Mouse (Mus musculus): ENCODE data around the gene Il3ra. TPM values are rescaled to one million over a fixed set of nuclear protein-coding genes. Genes with fewer than 3 reads are reported as not detected.

Il3ra gene
- total and polyA plus RNA-seq, 3 experiments = 2.7 to 105 (median 10.4) TPM

- peaks cover 40% of the 10 kb centered on the region for H3K36me3 ChIP-seq (replicated peaks)
- H3K9me3 ChIP-seq (replicated peaks) = peaks cover 47% of the 10 kb centered on the region
- TF ChIP-seq POLR2AphosphoS5 (IDR thresholded peaks at IDR 0.05; ENCODE audit: insufficient replicate concordance, low read depth, low read length) = no peak
- no peak for TF ChIP-seq GATA1 (IDR thresholded peaks at IDR 0.05; ENCODE audit: borderline replicate concordance, low read length)
- TF ChIP-seq CTCF (IDR thresholded peaks at IDR 0.05; ENCODE audit: low read depth, low read length) = no peak
- ATAC-seq (ENCODE audit: extremely low read depth, insufficient number of reproducible peaks, low FRiP score, poor library complexity, severe bottlenecking) (no peak), DNase-seq (ENCODE audit: low spot score) (no peak)
- no peaks in the 10 kb centered on the region for H3K4me1 ChIP-seq (ENCODE audit: insufficient read depth, low read depth, low read length)
- H3K27me3 ChIP-seq (ENCODE audit: insufficient read depth, low read length) = no peaks in the 10 kb centered on the region
- H3K4me3 ChIP-seq (ENCODE audit: low read depth, low read length) = no peak overlapping the region
Observed at GRCm38 (mm10) chr14:14354511-14355359, 8.7 kb downstream of the Il3ra start.

GRCm38 (mm10) chr14:14355360-14355646 lies 9.2 kb downstream of the Il3ra start:
- DNase-seq (ENCODE audit: low spot score) (no peak), ATAC-seq (ENCODE audit: extremely low read depth, insufficient number of reproducible peaks, low FRiP score, poor library complexity, severe bottlenecking) (no peak)
- no peak for TF ChIP-seq TAL1 (conservative IDR thresholded peaks at IDR 0.05; ENCODE audit: low read depth, low read length)
- no peak for TF ChIP-seq POLR2AphosphoS5 (IDR thresholded peaks at IDR 0.05; ENCODE audit: insufficient replicate concordance, low read depth, low read length)
- TF ChIP-seq GATA1 (IDR thresholded peaks at IDR 0.05; ENCODE audit: borderline replicate concordance, low read length) = no peak
- TF ChIP-seq CTCF (IDR thresholded peaks at IDR 0.05; ENCODE audit: low read depth, low read length) = no peak
- TF ChIP-seq GATA2 (IDR thresholded peaks at IDR 0.05; ENCODE audit: borderline replicate concordance, low read depth, low read length) = no peak
- Histone ChIP-seq H3K4me1 (ENCODE audit: insufficient read depth, low read depth, low read length) (no peaks in the 10 kb centered on the region), H3K9me3 (replicated peaks) (peaks cover 41% of the 10 kb centered on the region), H3K36me3 (replicated peaks) (peaks cover 34% of the 10 kb centered on the region), H3K27me3 (ENCODE audit: insufficient read depth, low read length) (no peaks in the 10 kb centered on the region), H3K4me3 (ENCODE audit: low read depth, low read length) (no peak overlapping the region)

GRCm38 (mm10) chr14:14395535-14395934 lies 49.5 kb downstream of the Il3ra start:
- Histone ChIP-seq H3K36me3 (replicated peaks) (no peaks in the 10 kb centered on the region), H3K9me3 (replicated peaks) (no peaks in the 10 kb centered on the region), H3K4me1 (ENCODE audit: insufficient read depth, low read depth, low read length) (no peaks in the 10 kb centered on the region), H3K4me3 (ENCODE audit: low read depth, low read length) (no peak overlapping the region), H3K27me3 (ENCODE audit: insufficient read depth, low read length) (no peaks in the 10 kb centered on the region)
- DNase-seq (ENCODE audit: low spot score) (no peak), ATAC-seq (ENCODE audit: extremely low read depth, insufficient number of reproducible peaks, low FRiP score, poor library complexity, severe bottlenecking) (no peak)
- no peak for TF ChIP-seq POLR2AphosphoS5 (IDR thresholded peaks at IDR 0.05; ENCODE audit: insufficient replicate concordance, low read depth, low read length)
- TF ChIP-seq TAL1 (conservative IDR thresholded peaks at IDR 0.05; ENCODE audit: low read depth, low read length) = no peak
- TF ChIP-seq GATA1 (IDR thresholded peaks at IDR 0.05; ENCODE audit: borderline replicate concordance, low read length) = no peak
- no peak for TF ChIP-seq GATA2 (IDR thresholded peaks at IDR 0.05; ENCODE audit: borderline replicate concordance, low read depth, low read length)
- no peak for TF ChIP-seq CTCF (IDR thresholded peaks at IDR 0.05; ENCODE audit: low read depth, low read length)

- TF ChIP-seq GATA1 (IDR thresholded peaks at IDR 0.05; ENCODE audit: borderline replicate concordance, low read length) = no peak
- no peak for TF ChIP-seq TAL1 (conservative IDR thresholded peaks at IDR 0.05; ENCODE audit: low read depth, low read length)
- no peak for TF ChIP-seq CTCF (IDR thresholded peaks at IDR 0.05; ENCODE audit: low read depth, low read length)
- no peak for TF ChIP-seq POLR2AphosphoS5 (IDR thresholded peaks at IDR 0.05; ENCODE audit: insufficient replicate concordance, low read depth, low read length)
- no peak for TF ChIP-seq GATA2 (IDR thresholded peaks at IDR 0.05; ENCODE audit: borderline replicate concordance, low read depth, low read length)
- H3K36me3 ChIP-seq (replicated peaks) = no peaks in the 10 kb centered on the region
- no peaks in the 10 kb centered on the region for H3K27me3 ChIP-seq (ENCODE audit: insufficient read depth, low read length)
- H3K9me3 ChIP-seq (replicated peaks) = no peaks in the 10 kb centered on the region
- ATAC-seq (ENCODE audit: extremely low read depth, insufficient number of reproducible peaks, low FRiP score, poor library complexity, severe bottlenecking) (no peak), DNase-seq (ENCODE audit: low spot score) (no peak)
- no peaks in the 10 kb centered on the region for H3K4me1 ChIP-seq (ENCODE audit: insufficient read depth, low read depth, low read length)
- no peak within 1 kb of the TSS for H3K4me3 ChIP-seq (ENCODE audit: low read depth, low read length)
Observed at GRCm38 (mm10) chr14:14400998-14401397, 54.9 kb downstream of the Il3ra start, which contains the start of gene Olfr721-ps1. Gene Olfr721-ps1, plus strand, starts transcription at chr14:14401298.

Other genes starting within 250 kb of the Il3ra start
- gene Psmd6, start 225.3 kb upstream of the Il3ra start, total RNA-seq (2014; fragmentation: Nextera tagmentation) = 81.6 and 111 TPM in 2 replicates
- gene Psmd6, start 225.3 kb upstream of the Il3ra start, total RNA-seq (2017) = 264 and 265 TPM in 2 replicates
- 77.1 and 83.0 TPM in 2 replicates for gene Psmd6, start 225.3 kb upstream of the Il3ra start, polyA plus RNA-seq (2012)
- not detected in 2 replicates for gene Olfr720, start 159.4 kb upstream of the Il3ra start, total RNA-seq (2014; fragmentation: Nextera tagmentation)
- 0.06 and 0.11 TPM in 2 replicates for gene Olfr720, start 159.4 kb upstream of the Il3ra start, total RNA-seq (2017)
- not detected in 2 replicates for gene Olfr720, start 159.4 kb upstream of the Il3ra start, polyA plus RNA-seq (2012)
- gene Olfr31, start 23.4 kb upstream of the Il3ra start, total RNA-seq (2014; fragmentation: Nextera tagmentation) = not detected in 2 replicates
- gene Olfr31, start 23.4 kb upstream of the Il3ra start, total RNA-seq (2017) = 0.06 and 0.16 TPM in 2 replicates
- not detected in 2 replicates for gene Olfr31, start 23.4 kb upstream of the Il3ra start, polyA plus RNA-seq (2012)
- not detected in 2 replicates for gene Olfr721-ps1, start 55.0 kb downstream of the Il3ra start, total RNA-seq (2014; fragmentation: Nextera tagmentation)
- gene Olfr721-ps1, start 55.0 kb downstream of the Il3ra start, total RNA-seq (2017) = 0.16 TPM in 1 of 2 replicates, not detected in the other
- gene Olfr721-ps1, start 55.0 kb downstream of the Il3ra start, polyA plus RNA-seq (2012) = not detected in 2 replicates